Mouse (Mus musculus) hindbrain, embryonic 11.5 days (tissue): ENCODE results near the gene Lrrc7. TPM values are rescaled to one million over a fixed set of nuclear protein-coding genes. Genes with fewer than 3 reads are reported as not detected.
A peak's percentile ranks its signal among the peaks of the same experiment; 100 is the strongest.
"Not testable (repeated sequence)": the region's sequence is repeated elsewhere in the genome, so short reads cannot be mapped to it uniquely, and the experiment has no call there.

Experiments
- ATAC-seq: fragments of 200-750 bp; cut with Nextera tagmentation; 2 replicates; pipeline ENCODE4 v1.8.0; 2017; ENCODE audit warnings: mild to moderate bottlenecking, moderate TSS enrichment, moderate library complexity; ENCODE audit not compliant: low FRiP score
- DNase-seq: peaks from one replicate; pipeline ENCODE4 v3.0.0-alpha.2; 2015; ENCODE audit warnings: low spot score
- H3K27ac ChIP-seq: fragments of 300-500 bp; sonication (generic); 2 replicates; pipeline ENCODE4 v1.5.1; 2014; ENCODE audit warnings: mild to moderate bottlenecking, low read depth, low read length
- H3K27me3 ChIP-seq: fragments of 300-500 bp; sonication (generic); 2 replicates; pipeline ENCODE4 v1.6.1; 2014; ENCODE audit warnings: mild to moderate bottlenecking, low read length, moderate library complexity, mixed read lengths; ENCODE audit not compliant: control insufficient read depth, insufficient read depth
- H3K36me3 ChIP-seq: fragments of 300-500 bp; sonication (generic); 2 replicates; pipeline ENCODE4 v1.6.1; 2014; ENCODE audit warnings: mild to moderate bottlenecking, low read length, moderate library complexity, mixed read lengths; ENCODE audit not compliant: control insufficient read depth, insufficient read depth
- H3K4me1 ChIP-seq: fragments of 300-500 bp; sonication (generic); replicated peaks from 2 replicates; pipeline ENCODE4 v1.6.1; 2014; ENCODE audit warnings: low read length, mixed read lengths; ENCODE audit not compliant: control insufficient read depth, insufficient read depth
- H3K4me2 ChIP-seq: fragments of 300-500 bp; sonication (generic); replicated peaks from 2 replicates; pipeline ENCODE4 v1.6.1; 2014; ENCODE audit warnings: mild to moderate bottlenecking, low read depth, low read length
- H3K4me3 ChIP-seq: fragments of 300-500 bp; sonication (generic); 2 replicates; pipeline ENCODE4 v1.5.1; 2014; ENCODE audit warnings: low read depth, low read length
- H3K9ac ChIP-seq: fragments of 300-500 bp; sonication (generic); 2 replicates; pipeline ENCODE4 v1.6.1; 2014; ENCODE audit warnings: low read depth, low read length
- H3K9me3 ChIP-seq: fragments of 300-500 bp; sonication (generic); 2 replicates; pipeline ENCODE4 v1.6.1; 2016; ENCODE audit warnings: low read length; ENCODE audit not compliant: control insufficient read depth
- WGBS: fragments of 180-500 bp; shearing (Covaris S2); extraction: QIAGEN DNeasy Blood & Tissue Kit; methylation state at CpG from one replicate; pipeline ENCODE4 v1.1.7; 2014; 5-methylcytosine and 5-hydroxymethylcytosine counted together
- polyA plus RNA-seq: library from polyadenylated mRNA; unstranded; fragments of >200 nt; fragmentation: Nextera tagmentation; extraction: Ambion mirVana; gene quantifications from 2 replicates; pipeline ENCODE4 v1.2.1, GENCODE M21; 2014

Lrrc7 gene
- polyA plus RNA-seq, 1 experiment from 2014 or later = 1.5 TPM

DNA sequence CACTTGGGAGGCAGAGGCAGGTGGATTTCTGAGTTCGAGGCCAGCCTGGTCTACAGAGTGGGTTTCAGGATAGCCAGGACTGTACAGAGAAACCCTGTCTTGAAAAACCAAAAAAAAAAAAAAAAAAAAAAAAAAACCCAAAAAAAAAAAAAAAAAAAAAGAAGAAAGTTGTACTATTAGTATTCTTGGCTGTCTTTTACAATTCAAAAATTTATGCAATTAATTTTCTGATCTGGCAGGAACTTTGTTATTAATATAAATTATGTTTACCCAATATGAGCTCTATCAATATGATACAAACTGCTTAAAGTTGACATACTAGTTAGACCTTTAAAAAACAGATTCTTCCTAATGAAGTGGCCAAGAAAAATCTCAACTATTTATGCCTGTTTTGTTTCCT lies 459.5 kb downstream of the Lrrc7 start:
- WGBS = 70% methylated on average over 1 of the region's 1 CpGs
- H3K27ac ChIP-seq, H3K4me2 ChIP-seq, H3K9ac ChIP-seq, H3K36me3 ChIP-seq, ATAC-seq, H3K4me3 ChIP-seq, H3K9me3 ChIP-seq, DNase-seq, H3K27me3 ChIP-seq, H3K4me1 ChIP-seq: not testable (repeated sequence)

DNA sequence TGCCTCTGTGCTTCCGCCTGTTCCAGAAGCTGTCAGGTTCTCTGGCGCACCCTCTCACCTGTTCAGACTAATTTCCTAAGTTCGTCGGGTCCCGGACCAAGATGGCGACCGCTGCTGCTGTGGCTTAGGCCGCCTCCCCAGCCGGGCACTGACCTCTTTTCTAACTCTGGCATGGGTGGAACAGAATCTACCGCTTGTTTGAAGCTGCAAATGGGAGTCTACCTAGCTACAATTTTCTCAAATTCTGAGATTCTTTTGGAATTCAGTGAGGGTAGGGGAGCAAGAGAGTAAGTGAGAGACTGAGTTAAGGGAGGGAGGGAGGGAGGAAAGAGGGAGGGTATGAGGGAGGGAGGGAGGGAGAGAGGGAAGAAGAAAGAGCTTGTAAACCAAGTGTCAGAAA lies 460.0 kb downstream of the Lrrc7 start:
- H3K4me2 ChIP-seq, H3K4me3 ChIP-seq, H3K9ac ChIP-seq, ATAC-seq, H3K9me3 ChIP-seq, H3K27me3 ChIP-seq, H3K27ac ChIP-seq, H3K4me1 ChIP-seq, DNase-seq, H3K36me3 ChIP-seq: not testable (repeated sequence)
- WGBS = 82% methylated on average over 8 of the region's 10 CpGs

DNA sequence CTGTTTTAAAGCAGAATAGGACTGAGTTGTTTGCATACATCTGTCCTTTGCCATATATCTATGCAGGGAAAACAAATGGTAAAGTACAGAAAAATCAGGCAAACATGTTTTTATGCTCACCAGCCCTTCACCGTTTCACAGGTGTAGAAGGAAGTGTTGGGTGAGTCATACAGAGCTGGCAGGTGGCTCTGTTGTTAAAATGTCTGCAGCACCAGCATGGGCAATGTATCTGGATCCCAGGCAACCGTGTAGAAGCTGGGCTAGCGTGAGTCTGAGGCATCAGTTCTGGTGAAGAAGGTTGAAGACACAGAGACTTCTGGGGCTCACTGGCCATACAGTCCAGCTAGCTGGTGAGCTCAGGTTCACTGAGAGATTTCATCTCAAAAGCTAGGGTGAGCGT lies 468.1 kb downstream of the Lrrc7 start:
- WGBS = 85% methylated on average over 4 of the region's 4 CpGs
- Histone ChIP-seq H3K4me2 (no peak overlapping the region), H3K9ac (no peak overlapping the region), H3K4me3 (no peak overlapping the region), H3K27me3 (no peaks in the 10 kb centered on the region), H3K9me3 (no peaks in the 10 kb centered on the region), H3K27ac (no peak overlapping the region), H3K36me3 (no peaks in the 10 kb centered on the region), H3K4me1 (no peaks in the 10 kb centered on the region)
- ATAC-seq = no peak
- DNase-seq = no peak

DNA sequence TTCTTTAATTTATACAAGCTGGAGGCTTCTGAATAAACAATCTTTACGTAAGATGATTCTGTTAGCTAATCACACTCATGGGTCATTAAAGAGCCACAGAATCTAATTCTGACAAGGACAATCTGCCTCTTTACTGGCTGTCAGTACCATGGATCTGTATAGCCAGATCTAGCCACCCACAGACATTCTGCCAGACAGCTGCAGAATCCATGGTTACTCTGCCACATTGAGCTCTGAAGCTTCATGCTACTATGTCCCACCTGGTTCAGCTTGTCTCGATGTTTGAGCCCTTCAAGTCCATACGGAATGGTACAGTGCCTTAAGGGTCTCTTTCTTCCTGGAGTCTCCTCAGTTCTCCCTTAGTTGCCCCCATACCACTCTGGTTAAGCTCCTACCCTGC lies 470.4 kb downstream of the Lrrc7 start:
- no peak for DNase-seq
- Histone ChIP-seq H3K9me3 (no peaks in the 10 kb centered on the region), H3K36me3 (no peaks in the 10 kb centered on the region), H3K4me2 (no peak overlapping the region), H3K4me1 (no peaks in the 10 kb centered on the region), H3K9ac (no peak overlapping the region), H3K27me3 (no peaks in the 10 kb centered on the region), H3K27ac (no peak overlapping the region), H3K4me3 (no peak overlapping the region)
- WGBS = 85% methylated on average over 3 of the region's 3 CpGs
- no peak for ATAC-seq

DNA sequence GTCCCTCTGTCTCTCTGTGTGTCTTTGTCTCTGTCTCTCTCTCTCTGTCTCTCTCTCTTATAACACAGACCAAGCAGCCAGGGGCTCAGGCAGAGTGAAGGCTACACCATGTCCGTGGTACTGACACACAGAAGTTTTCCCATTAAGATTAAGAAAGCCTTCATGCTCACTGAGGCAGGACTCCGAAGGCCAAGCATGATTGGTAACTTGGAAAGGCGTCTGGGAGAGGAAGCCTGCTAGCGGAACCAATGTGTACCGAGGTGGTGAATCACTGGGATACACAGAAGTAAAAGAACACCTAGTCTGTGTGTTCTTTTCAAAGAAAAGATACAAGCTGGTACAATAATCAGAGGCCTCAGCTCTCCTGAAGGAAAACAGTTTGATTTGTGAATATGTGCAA lies 484.2 kb downstream of the Lrrc7 start:
- no peak overlapping the region for H3K27ac ChIP-seq
- no peaks in the 10 kb centered on the region for H3K4me1 ChIP-seq
- ATAC-seq (no peak), DNase-seq (no peak)
- no peaks in the 10 kb centered on the region for H3K27me3 ChIP-seq
- no peaks in the 10 kb centered on the region for H3K36me3 ChIP-seq
- H3K4me2 ChIP-seq = no peak overlapping the region
- H3K4me3 ChIP-seq = no peak overlapping the region
- WGBS = 76% methylated on average over 5 of the region's 5 CpGs
- H3K9me3 ChIP-seq = no peaks in the 10 kb centered on the region
- H3K9ac ChIP-seq = no peak overlapping the region

DNA sequence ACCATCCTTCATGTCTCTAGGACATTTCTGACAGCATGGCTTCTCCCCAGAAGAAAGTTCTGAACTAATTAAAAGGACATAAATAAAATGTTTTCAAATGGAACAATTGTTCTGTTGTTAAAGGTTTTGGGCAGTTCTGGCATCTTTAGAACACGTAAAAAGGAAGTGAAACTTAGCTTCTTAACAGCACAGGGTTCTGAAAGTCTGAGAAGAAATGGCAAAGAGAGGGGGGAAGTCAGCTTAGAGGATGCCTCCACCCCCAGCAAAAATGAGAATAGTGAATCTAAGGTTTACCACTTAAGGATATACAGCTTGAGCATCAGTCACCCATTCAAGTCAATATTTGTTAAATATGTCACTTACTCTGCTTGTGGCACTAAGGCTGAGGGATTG lies 484.6 kb downstream of the Lrrc7 start:
- Histone ChIP-seq H3K27me3 (no peaks in the 10 kb centered on the region), H3K27ac (no peak overlapping the region), H3K4me2 (no peak overlapping the region), H3K4me1 (no peaks in the 10 kb centered on the region), H3K9ac (no peak overlapping the region), H3K36me3 (no peaks in the 10 kb centered on the region), H3K9me3 (no peaks in the 10 kb centered on the region), H3K4me3 (no peak overlapping the region)
- 54% methylated on average over 1 of the region's 1 CpGs for WGBS
- DNase-seq = no peak
- no peak for ATAC-seq

DNA sequence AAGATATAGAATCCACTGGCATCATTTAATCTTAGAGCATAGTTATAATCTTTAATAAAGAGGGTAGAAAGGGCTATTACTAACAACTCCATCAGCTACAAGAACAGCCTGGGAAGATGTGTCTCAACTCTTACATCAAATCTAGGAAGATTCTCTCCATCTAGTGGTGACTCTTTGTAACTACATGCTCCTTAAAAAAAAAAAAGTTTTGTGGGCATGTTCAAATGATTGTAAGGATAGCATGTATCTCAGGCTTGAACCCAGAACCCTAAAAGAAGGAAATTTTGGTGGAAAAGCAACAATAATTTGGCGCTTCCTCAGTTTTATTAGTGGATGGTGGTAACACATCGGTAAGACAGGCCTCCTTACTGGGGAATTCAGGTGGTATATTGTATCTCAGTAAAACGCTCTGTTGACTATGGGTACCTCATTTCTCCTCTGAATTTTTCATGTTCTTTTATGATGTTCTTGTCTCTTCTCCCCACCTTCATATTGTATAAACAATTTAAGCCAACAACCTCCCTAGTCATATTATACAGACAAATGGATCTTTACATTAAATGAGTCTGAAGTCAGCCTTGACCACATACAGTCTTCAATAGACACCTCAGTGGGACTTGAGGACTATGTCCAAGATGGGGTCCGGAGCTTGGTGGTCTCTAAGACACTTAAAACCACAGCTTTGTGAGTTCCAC lies 485.2 kb downstream of the Lrrc7 start:
- H3K9me3 ChIP-seq = no peaks in the 10 kb centered on the region
- ATAC-seq = no peak
- no peak overlapping the region for H3K4me2 ChIP-seq
- no peaks in the 10 kb centered on the region for H3K36me3 ChIP-seq
- DNase-seq = peak; percentile 39
- H3K27ac ChIP-seq = no peak overlapping the region
- H3K4me3 ChIP-seq = no peak overlapping the region
- 45% methylated on average over 4 of the region's 4 CpGs for WGBS
- H3K27me3 ChIP-seq = no peaks in the 10 kb centered on the region
- no peak overlapping the region for H3K9ac ChIP-seq
- no peaks in the 10 kb centered on the region for H3K4me1 ChIP-seq

DNA sequence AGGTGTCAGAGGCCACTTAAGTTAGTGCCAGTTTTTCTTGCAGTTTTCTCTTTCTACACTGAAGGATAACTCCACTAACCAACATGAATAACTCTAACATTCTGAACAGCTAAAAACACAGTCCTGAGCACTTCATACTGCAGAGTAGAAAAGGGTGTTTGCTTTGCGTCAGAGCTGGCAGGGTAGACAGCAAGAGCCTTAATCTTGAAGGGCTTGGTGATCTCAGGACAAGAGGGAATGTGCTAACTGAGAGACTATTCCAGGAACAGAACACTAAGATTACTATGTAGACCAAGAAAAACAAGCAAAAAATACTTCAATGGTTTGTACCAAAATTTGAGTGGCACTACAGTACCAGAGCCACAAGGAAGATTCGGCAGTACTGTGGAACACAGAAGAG lies 487.0 kb downstream of the Lrrc7 start:
- Histone ChIP-seq H3K27ac (no peak overlapping the region), H3K9ac (no peak overlapping the region)
- WGBS = 93% methylated on average over 2 of the region's 2 CpGs

DNA sequence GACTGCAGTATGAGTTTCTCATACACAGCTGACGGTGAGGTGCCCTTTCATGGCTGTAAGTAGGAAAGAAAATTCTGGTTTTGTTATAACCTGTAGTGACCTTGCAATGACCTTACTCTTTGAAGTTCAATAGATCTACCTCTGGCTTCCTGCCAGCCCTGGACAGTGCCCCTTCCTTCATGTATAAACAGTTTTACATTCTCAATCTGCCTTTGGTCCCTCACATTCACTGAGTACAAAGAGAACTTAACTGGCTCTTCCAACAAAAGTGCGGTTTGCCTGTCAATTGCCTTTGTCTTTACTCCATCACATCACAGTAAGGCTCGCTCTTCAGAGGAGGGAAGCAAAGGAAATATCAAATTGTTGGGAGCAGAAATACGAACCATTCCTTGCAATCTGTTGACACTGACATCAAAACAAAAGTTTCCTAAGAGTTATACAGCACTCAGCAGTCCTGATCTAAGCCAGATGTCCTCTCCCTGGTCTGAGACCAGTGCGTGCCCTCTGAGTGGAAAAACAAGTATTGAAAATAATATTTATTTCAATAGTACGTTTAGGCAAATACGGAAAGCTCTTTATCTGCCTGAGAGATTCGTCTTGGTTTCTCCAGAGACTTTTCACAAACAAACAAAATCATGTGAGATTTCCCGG lies 493.3 kb downstream of the Lrrc7 start:
- Histone ChIP-seq H3K4me1 (no peaks in the 10 kb centered on the region), H3K4me2 (no peak overlapping the region), H3K36me3 (no peaks in the 10 kb centered on the region), H3K27ac (no peak overlapping the region), H3K4me3 (no peak overlapping the region), H3K9ac (no peak overlapping the region), H3K9me3 (no peaks in the 10 kb centered on the region), H3K27me3 (no peaks in the 10 kb centered on the region)
- ATAC-seq = no peak
- WGBS = 65% methylated on average over 9 of the region's 9 CpGs
- peak; percentile 4 for DNase-seq

More for the DNA sequence above, 487.0 kb downstream of the Lrrc7 start:
- DNase-seq (no peak), ATAC-seq (no peak)
- Histone ChIP-seq H3K4me2 (no peak overlapping the region), H3K27me3 (no peaks in the 10 kb centered on the region), H3K36me3 (no peaks in the 10 kb centered on the region), H3K4me3 (no peak overlapping the region), H3K4me1 (no peaks in the 10 kb centered on the region), H3K9me3 (no peaks in the 10 kb centered on the region)
